Mouse (Mus musculus): Measurements from ENCODE around the gene Nell1.
"Not testable (repeated sequence)": the region's sequence is repeated elsewhere in the genome, so short reads cannot be mapped to it uniquely, and the experiment has no call there.

The Nell1 gene

DNA sequence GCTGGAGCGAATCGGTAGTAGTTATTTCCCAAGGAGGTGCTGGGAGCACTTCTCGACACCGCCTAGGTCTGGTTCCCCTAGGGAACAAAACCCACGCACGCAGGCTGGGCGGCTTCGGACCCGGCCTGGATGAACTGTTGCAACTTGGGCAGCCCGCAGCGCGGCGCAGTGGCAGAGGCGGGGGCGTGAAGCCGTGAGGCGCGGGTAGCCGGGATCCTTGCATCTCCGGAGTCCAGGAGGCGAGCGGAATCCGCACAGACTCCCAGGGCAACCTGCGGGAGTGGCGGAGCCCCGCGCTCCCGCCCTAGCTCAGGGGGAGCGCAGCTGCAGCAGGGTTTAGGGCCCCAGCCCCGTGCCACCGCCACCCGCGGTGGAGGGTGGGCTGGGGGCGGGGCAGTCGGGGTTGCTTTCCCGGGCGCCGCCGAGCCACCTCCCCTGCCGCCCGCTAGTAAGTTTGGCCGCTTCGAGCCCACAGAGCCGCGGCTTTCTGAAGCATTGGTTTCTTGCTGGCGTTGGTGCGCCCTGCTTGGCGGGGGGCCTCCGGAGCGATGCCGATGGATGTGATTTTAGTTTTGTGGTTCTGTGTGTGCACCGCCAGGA lies at the start of gene Nell1:
Gene Nell1 (plus strand): TSS at position 24 of the 600 bp plus-strand sequence.
- DNase-seq (ENCODE audit: low spot score in 2 of 2) = peak in 1 of 2 experiments; percentile 27

DNA sequence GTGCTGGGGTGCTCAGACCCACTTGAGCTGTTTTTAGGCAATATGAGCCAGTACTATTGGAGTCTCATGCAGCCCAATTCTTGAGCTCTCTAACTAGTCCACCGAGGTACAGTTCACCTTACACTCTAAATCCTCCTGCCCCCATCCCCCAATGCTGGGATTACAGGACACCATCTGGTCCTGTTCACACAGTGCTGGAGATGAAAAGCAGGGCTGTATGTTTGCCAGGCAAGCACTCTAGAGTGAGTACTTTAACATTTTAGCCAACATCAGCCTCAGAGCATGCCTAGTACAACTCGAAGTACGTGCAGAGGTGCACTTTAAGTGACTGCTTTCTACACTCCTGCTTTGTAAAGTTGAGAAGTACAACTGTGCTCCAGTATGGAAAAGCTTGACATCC lies 46.1 kb upstream of the Nell1 start:
- no peak for DNase-seq (ENCODE audit: low spot score in 2 of 2)

DNA sequence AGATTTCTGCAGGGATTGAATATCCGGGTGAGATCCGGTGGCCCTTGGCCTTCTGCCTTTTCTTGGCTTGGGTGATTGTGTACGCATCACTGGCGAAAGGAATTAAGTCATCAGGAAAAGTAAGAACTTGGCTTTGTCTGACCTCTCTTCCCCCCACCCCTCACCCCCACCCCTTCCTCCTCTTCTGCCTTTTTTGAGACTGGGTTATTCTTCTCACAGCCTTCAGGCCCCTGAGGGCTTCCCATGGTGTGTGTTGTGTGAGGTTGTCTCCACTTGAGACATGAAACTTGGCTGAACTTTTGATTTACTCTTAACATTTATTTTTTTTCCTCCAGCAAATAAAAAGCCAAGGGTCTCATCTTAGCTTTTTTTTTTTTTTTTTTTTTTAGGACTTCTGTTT lies 44.7 kb upstream of the Nell1 start:
- DNase-seq (ENCODE audit: low spot score in 2 of 2) = no peak

DNA sequence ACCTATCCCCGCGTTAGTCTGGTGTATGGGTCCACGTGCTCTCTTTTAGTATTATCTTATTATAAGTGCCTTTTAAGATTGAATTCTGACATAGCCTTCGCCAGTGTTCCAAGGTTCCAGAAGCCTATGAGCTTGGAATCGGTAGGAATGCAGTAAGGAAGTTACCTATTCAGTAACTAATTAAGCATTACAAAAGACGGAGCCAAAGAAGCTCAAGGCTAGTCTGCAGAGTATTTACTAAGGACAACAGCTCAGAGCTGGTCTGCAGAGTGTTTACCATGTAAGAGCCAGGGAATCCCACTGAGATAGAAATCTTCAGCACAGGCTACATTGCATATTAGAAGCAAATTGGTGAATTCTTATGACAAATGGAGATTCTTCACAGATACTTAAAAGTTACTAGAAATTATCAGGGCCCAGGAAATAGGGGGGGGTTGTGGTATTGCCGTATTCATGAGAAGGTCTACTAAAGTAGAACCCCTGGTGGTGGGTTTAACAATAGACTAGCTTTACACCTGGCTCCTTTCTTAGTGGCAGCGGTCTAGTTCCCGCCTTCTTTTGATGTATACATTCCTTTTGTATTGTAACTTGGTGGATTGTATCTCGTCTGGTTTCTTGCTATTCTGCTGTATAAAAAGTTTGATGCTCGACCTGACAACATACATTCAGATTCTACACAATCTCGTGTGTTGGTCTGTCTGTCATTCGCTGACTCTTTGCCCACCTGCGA lies 41.1 kb upstream of the Nell1 start:
- not testable (repeated sequence) for DNase-seq (ENCODE audit: low spot score in 2 of 2)

DNA sequence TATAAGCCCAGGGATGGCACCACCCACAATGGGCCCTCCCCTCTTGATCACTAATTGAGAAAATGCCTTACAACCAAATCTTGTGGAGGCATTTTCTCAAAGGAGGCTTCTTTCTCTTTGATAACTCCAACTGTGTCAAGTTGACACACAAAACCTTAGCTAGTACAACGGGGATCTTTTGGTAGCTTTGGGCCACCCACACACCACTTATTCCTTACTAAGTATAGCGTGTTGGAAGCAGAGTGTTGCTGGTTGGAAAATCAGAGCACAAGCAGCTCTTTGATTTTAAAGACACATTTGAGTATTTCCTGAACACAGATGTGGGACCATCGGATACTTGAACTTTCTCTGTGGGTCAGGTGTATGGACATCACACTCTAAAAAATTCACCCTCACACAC lies 37.8 kb upstream of the Nell1 start:
- no peak for DNase-seq (ENCODE audit: low spot score in 2 of 2)

DNA sequence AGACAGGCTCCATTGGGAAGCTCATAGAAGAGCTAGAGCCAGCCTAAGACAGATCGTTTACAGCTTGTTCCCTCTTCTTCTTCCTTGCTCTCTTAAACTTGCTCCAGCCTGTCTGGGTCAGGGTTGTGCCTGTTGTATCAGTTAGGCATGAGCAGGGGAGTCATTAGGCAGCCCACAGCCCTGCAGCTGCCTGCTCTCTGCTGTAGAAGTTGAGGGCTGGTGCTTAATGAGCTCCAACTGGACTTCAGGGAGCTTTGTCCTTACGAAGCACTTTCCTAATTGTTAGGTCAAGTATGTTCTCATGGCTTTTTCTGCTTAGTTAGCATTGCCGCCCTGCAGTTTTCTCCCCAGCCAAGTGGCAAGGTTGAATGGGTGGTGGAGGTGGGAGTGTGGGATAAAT lies 32.6 kb upstream of the Nell1 start:
- no peak for DNase-seq (ENCODE audit: low spot score in 2 of 2)

DNA sequence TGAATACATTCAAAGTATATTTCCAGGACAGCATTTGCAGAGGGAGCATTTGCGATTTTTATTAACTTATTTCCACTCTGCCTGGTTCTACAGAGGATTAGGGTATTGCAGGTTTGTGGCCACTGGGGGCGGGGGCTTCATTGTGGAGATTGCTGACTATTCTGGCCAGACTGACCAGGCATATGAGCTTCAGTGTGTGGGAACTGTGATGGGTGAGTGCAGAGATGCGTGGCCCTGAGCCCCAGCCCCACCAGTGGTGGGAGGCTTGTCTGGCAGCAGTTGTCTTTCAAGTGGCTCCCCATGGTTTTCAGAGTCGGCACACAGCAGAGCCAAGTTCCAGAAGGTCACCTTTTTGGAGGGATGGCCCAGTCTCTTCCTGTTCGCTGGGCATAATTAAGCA lies 32.2 kb upstream of the Nell1 start:
- DNase-seq (ENCODE audit: low spot score in 2 of 2) = no peak

DNA sequence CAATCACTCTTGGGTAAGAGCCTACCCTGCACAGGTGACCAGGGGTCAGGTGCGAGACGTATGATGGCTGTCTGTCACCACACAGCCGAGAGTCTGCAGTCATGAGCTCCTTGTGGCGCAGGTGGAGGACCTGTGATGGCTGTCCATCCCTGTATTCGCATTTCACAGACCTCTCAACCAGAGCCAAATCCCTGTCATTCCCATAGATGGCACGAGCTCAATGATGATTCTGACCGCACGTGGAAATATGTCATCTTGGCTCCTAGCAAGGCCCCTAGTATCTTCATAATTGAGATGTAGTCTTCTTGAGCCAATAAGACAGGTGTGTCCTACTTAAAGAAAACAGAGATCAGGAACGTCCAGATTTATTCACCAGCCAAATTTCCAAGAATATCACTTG lies 28.0 kb upstream of the Nell1 start:
- DNase-seq (ENCODE audit: low spot score in 2 of 2) = no peak

DNA sequence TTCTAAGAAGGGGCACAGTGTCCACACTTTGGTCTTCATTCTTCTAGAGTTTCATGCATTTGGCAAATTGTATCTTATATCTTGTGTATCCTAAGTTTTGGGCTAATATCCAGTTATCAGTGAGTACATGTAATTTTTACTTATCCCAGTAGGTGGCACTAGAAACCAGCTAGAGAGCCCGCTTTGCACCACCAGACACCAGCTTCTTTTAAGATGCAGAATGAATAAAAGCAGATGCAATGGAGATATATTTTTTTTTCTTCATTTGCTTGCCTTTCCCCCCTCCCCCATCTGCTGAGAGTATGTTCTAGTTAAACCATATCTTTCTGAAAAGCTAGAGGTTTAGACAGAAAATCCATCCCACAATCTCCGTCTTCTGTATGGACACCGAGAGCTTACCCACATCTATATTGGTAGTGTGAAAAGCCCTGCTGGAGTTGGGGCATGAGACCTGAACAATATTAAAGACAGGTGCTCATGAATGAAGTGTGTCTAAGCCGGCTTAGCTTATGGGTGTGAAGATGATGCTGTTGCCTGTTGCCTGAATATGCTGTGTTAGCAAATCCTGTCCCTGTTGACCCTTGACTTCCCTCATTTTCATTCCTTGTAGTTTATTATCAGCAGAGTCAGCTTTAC lies 21.0 kb upstream of the Nell1 start:
- no peak for DNase-seq (ENCODE audit: low spot score in 2 of 2)

DNA sequence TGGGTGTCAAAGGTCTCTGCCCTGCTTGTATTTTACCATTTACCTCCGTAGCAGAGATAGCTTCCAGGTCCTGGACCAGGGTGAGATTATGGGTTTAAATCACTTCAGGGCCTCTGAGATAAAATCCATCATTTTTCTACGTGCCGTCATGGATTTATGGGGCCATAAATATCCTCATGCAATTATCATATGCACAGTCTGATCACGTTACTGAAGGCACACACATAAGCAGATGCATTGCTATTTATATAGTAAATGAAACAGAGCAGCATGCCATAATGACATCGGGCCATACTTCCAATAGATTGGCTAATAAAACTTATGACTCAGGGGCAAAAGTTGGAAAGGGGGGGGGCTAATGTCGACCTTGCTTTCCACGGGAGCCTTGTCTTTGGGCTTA lies 19.8 kb upstream of the Nell1 start:
- DNase-seq (ENCODE audit: low spot score in 2 of 2) = no peak

DNA sequence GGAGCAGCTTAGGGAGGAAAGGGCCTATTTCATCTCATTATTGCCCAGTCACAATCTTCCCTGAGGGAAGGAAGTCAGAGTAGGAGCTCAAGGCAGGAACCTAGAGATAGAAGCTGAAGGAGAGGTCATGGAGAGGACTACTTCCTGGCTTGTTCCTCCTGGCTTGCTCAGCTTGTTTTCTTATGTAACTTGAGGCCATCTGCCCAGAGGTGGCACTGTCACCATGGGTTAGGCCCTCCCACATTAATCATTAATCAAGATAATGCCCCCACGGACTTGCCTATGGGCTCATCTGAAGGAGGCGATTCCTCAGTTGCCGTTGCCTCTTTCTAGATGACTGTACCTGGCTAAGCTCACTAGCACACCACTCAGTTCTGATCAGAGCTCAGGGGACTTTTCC lies 17.5 kb upstream of the Nell1 start:
- DNase-seq (ENCODE audit: low spot score in 2 of 2) = no peak

DNA sequence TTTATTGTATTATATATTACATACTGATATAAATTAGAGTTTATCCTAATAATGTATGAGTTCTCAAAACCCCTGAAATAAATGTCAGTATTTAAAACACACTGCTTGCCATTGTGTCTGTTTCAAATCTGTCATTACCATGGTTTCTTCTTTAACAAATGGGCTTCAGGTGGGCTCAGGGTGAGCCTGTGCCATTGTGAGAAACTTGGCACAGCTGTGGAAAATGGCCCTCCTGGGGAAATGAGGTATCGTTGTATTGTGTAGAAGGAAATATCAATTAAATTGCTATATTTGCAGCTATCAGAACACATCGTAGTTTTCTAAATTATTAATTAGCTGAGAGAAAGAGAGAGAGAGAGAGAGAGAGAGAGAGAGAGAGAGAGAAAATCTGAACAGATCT lies 10.9 kb upstream of the Nell1 start:
- no peak for DNase-seq (ENCODE audit: low spot score in 2 of 2)

DNA sequence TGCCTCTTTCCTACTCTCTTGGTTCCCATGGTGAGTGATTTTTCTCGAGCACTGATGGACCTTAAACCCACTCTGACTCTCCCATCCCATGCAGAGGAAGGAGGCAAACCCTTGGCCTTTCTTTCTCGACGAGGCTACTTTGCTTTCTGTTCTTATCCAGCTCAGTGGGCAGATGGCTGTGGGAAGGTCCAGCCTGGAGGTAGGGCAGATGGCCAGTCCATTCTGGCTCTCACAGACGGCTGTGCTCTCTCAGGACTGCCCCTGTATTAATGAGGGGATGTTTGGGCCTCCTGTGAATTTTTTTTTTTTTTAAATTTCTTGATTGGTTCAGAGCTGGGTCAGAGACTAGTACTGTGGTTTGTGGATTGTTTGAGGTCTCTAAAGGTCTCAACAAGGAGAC lies 5.1 kb upstream of the Nell1 start:
- DNase-seq (ENCODE audit: low spot score in 2 of 2) = no peak

DNA sequence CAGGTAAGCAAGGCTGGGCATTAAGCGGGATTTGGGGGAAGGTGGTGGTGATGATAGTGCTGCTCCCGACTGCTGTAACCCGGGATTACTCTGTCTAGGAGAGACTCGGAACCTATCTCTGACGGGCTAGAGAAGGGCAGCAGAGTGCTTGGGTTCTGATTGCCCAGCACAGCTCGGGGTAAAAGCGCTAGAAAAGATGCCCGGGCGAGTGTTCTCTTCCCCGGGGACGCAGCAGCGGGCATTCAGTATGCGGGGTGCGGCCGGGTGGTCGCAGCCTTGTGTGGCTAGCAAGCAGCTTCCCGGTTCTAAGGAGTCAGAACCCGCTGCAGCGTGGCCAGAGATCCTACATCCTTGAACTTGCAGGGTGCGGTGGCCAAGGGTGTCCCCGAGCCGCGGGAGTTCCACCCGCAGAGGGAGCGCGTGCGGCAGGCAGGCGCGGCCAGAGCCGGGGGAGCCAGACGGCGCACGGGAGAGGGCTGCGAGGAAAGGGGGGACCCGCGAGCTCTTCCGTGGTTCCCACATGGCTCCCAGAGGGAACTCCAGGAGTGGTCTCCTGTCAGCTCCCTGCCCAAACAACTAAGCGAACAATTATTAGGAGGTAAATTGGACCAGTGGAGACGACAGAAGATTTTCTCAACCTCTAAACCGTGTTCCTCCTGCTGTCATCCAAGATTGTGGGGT lies 917 bp downstream of the Nell1 start:
- DNase-seq (ENCODE audit: low spot score in 2 of 2) = peak in 1 of 2 experiments; percentile 42

DNA sequence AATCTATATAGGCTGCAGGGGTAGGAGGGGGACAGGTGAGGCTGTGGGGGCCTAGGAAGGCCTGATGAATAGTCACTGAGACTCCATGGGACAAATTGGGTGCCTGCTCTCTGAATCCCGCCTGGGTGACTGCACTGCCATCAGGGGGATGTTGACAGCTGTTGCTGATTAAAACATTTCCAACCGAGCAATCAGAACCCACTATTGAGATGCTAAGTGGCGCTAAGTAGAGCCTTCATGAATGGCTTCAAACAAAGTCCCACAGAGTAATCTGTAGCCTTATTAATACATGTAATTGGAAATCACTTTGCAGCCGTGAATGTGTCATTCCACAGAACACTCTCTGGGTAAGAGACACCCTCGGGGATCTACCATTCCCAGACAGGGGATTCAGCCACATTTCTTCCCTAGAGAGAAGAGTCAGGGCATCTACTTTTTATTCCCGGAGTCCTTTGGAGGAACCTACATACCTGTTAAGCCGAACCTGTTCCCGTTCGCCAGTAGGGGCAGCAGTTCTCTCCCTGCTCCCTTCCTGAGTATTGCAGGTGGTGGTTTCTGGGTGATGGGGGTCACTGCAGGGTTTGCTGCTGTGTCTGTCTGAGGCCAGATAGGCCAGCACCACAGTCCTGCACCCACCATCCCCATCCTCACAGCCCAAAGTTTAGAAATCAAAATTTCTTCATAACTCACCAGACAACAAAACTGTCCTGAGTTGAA lies 7.0 kb downstream of the Nell1 start:
- DNase-seq (ENCODE audit: low spot score in 2 of 2) = no peak

DNA sequence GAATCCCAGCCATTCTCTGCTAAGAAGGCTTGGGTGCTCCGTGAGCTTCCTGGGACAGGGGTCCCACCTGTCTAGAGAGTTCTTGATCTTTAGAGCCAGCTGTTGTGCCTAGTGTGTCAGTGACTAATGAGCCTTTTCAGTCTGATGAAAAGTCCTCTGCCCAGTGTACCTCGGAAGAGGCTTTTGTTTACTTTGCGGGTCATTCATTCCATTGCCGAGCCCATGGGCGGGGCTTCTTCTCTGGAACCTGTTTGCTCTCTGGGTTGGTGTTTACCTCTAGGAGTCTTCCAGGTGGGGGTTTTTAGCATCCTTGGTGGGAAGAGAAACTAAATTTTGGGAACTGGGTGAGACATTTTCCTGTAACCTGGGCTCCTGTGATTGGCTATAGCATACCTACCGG lies 10.0 kb downstream of the Nell1 start:
- no peak for DNase-seq (ENCODE audit: low spot score in 2 of 2)

DNA sequence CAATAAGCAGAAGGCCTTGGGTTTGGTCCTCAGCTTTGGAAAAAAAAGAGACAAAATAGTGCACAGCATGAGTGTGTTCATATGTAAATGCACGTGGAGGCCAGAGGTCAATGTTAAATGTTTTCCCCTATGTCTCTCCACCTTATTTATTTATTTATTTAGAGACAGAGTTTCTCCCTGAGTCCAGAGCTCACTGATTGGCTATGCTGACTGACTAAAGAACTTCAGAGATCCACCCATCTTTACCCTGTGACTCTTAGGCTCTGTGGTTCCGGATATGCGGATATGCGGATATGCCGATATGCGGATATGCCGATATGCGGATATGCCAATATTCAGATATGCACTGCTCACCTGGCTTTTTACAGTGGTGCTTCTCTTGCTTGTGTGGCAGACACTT lies 11.3 kb downstream of the Nell1 start:
- DNase-seq (ENCODE audit: low spot score in 2 of 2) = no peak

DNA sequence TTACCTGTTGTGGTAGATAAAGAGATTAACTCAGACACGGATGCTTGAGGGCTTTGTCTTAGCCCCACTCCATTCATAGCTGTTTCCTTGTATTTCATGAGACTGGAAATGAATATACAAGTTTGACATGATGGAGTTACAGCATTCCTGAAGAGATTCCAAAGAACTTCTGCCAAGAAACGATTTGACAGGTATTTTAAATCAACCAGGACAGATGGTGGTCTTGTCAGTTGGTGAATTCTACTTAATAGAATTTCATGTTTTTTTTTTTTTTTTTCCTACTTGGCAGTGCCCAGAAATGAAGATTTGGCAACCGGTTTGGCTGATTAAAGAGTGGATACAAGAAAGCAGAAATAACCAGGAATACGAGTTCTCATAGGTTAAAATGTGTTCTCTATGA lies 24.7 kb downstream of the Nell1 start:
- DNase-seq (ENCODE audit: low spot score in 2 of 2) = no peak

DNA sequence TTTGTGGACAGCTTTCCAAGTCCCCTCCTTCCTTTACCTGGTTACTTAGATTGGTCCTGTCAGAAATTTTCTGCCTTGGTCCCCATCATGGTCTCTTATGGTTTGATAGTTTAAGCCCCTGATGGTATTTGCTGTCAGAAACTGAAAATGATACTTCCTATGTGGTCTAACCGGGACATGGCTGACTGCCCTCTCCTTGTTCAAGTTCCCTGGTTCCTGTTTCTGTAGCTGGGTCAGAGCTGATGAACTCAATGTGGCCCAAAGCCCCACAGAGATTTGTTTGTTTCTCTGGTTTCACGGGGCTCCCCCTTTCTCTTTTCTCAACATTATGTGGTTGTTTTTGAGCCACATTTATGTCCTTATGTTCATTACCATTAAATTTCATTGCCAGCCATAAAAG lies 30.6 kb downstream of the Nell1 start:
- no peak for DNase-seq (ENCODE audit: low spot score in 2 of 2)

DNA sequence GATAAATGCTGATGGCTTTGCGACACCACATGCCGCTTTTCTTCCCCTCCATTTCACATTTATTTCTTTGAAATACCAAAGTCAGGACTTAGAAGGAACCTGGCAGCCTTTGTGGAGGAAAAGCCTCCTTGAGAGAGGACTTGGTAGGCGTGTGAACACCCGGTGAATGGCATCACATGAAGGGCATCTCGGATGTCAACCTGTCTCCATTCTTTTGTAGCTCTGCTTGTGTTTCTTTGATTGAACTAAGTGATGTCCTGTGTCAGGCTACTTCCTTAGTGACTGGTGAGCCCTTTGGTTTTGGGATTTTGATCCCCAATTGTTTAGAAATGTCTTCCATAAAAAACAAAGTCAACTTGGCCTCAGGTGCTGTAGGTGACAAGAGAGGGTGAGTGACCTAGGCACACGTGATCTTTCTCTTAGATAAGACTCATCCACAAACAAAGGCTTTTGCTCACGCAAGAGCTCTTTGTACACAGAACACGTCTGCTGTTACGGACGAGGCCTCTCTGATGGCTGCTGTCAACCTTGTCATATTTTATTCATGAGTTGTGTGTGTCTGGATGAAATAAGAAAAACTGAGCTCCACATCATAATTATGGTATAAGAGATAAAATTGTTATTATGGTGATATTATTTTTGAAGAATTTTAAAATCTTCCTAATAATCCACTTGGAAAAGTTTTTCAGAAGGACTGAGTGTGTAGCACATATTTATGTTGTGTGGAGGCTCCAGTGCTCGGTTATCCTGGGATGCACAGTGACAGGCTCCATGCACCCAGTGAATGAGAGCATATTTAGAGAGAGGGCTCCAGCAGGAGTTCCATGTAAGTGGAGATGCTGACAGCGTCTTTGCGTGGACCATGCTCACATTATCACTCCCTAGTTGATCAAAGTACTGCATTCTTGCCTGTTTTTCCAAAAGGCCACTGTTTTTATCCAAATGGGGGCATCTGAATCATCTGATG lies 60.8 kb downstream of the Nell1 start:
- no peak for DNase-seq (ENCODE audit: low spot score in 2 of 2)

DNA sequence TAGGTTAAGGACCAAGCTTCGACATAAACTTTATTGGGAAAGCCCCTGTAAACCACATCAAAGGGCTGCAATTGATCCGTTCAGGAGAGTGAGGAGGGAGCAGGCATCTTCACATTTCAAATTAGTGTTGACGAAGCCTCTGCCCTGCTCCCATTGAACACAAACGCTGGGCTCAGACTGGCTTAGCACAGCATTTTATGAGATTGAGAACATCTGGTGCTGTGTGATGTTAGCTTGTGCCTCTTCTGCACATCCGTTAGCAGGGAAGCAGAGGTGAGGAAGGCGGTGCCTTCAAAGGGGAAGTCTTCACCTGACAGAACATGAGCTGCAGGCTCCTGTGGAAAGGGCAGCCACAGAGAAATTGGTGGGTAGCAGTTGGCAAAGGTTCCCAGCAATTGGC lies 66.4 kb downstream of the Nell1 start:
- DNase-seq (ENCODE audit: low spot score in 2 of 2) = no peak
